Mouse (Mus musculus): ENCODE data around the gene Klk1b9. TPM values are rescaled to one million over a fixed set of nuclear protein-coding genes. Genes with fewer than 3 reads are reported as not detected.

The Klk1b9 gene
- total RNA-seq, 2 experiments from 2014 or later = not detected

Other genes starting within 250 kb of the Klk1b9 start
- gene Klk12, start 207.2 kb upstream of the Klk1b9 start, total RNA-seq (2015; ENCODE audit: low replicate concordance) = not detected in 2 replicates
- gene Klk12, start 207.2 kb upstream of the Klk1b9 start, total RNA-seq (2017; ENCODE audit: low replicate concordance) = not detected in 2 replicates
- gene Klk11, start 201.5 kb upstream of the Klk1b9 start, total RNA-seq (2015; ENCODE audit: low replicate concordance) = not detected in 2 replicates
- gene Klk11, start 201.5 kb upstream of the Klk1b9 start, total RNA-seq (2017; ENCODE audit: low replicate concordance) = not detected in 2 replicates
- gene Klk10, start 195.0 kb upstream of the Klk1b9 start, total RNA-seq (2015; ENCODE audit: low replicate concordance) = not detected in 2 replicates
- not detected in 2 replicates for gene Klk10, start 195.0 kb upstream of the Klk1b9 start, total RNA-seq (2017; ENCODE audit: low replicate concordance)
- not detected in 2 replicates for gene Klk9, start 184.2 kb upstream of the Klk1b9 start, total RNA-seq (2015; ENCODE audit: low replicate concordance)
- not detected in 2 replicates for gene Klk9, start 184.2 kb upstream of the Klk1b9 start, total RNA-seq (2017; ENCODE audit: low replicate concordance)
- gene Klk8, start 178.5 kb upstream of the Klk1b9 start, total RNA-seq (2015; ENCODE audit: low replicate concordance) = not detected in 2 replicates
- not detected in 2 replicates for gene Klk8, start 178.5 kb upstream of the Klk1b9 start, total RNA-seq (2017; ENCODE audit: low replicate concordance)
- not detected in 2 replicates for gene Klk7, start 164.8 kb upstream of the Klk1b9 start, total RNA-seq (2015; ENCODE audit: low replicate concordance)
- gene Klk7, start 164.8 kb upstream of the Klk1b9 start, total RNA-seq (2017; ENCODE audit: low replicate concordance) = not detected in 2 replicates
- not detected in 2 replicates for gene Klk6, start 151.6 kb upstream of the Klk1b9 start, total RNA-seq (2015; ENCODE audit: low replicate concordance)
- gene Klk6, start 151.6 kb upstream of the Klk1b9 start, total RNA-seq (2017; ENCODE audit: low replicate concordance) = not detected in 2 replicates
- gene Klk5, start 134.1 kb upstream of the Klk1b9 start, total RNA-seq (2015; ENCODE audit: low replicate concordance) = not detected in 2 replicates
- not detected in 2 replicates for gene Klk5, start 134.1 kb upstream of the Klk1b9 start, total RNA-seq (2017; ENCODE audit: low replicate concordance)
- not detected in 2 replicates for gene Klk4, start 94.9 kb upstream of the Klk1b9 start, total RNA-seq (2015; ENCODE audit: low replicate concordance)
- gene Klk4, start 94.9 kb upstream of the Klk1b9 start, total RNA-seq (2017; ENCODE audit: low replicate concordance) = not detected in 2 replicates
- not detected in 2 replicates for gene Klk15, start 42.3 kb upstream of the Klk1b9 start, total RNA-seq (2015; ENCODE audit: low replicate concordance)
- not detected in 2 replicates for gene Klk15, start 42.3 kb upstream of the Klk1b9 start, total RNA-seq (2017; ENCODE audit: low replicate concordance)
- gene Klk1b8, start 25.4 kb upstream of the Klk1b9 start, total RNA-seq (2015; ENCODE audit: low replicate concordance) = not detected in 2 replicates
- not detected in 2 replicates for gene Klk1b8, start 25.4 kb upstream of the Klk1b9 start, total RNA-seq (2017; ENCODE audit: low replicate concordance)
- not detected in 2 replicates for gene Klk1b1, start 9.3 kb upstream of the Klk1b9 start, total RNA-seq (2015; ENCODE audit: low replicate concordance)
- gene Klk1b1, start 9.3 kb upstream of the Klk1b9 start, total RNA-seq (2017; ENCODE audit: low replicate concordance) = not detected in 2 replicates
- gene Klk1b11, start 19.8 kb downstream of the Klk1b9 start, total RNA-seq (2015; ENCODE audit: low replicate concordance) = not detected in 2 replicates
- not detected in 2 replicates for gene Klk1b11, start 19.8 kb downstream of the Klk1b9 start, total RNA-seq (2017; ENCODE audit: low replicate concordance)
- gene Klk1b26, start 36.1 kb downstream of the Klk1b9 start, total RNA-seq (2015; ENCODE audit: low replicate concordance) = not detected in 2 replicates
- gene Klk1b26, start 36.1 kb downstream of the Klk1b9 start, total RNA-seq (2017; ENCODE audit: low replicate concordance) = not detected in 2 replicates
- not detected in 2 replicates for gene Klk1b27, start 76.2 kb downstream of the Klk1b9 start, total RNA-seq (2015; ENCODE audit: low replicate concordance)
- gene Klk1b27, start 76.2 kb downstream of the Klk1b9 start, total RNA-seq (2017; ENCODE audit: low replicate concordance) = not detected in 2 replicates
- not detected in 2 replicates for gene Klk1b21, start 126.3 kb downstream of the Klk1b9 start, total RNA-seq (2015; ENCODE audit: low replicate concordance)
- not detected in 2 replicates for gene Klk1b21, start 126.3 kb downstream of the Klk1b9 start, total RNA-seq (2017; ENCODE audit: low replicate concordance)
- not detected in 2 replicates for gene Klk1b22, start 136.6 kb downstream of the Klk1b9 start, total RNA-seq (2015; ENCODE audit: low replicate concordance)
- gene Klk1b22, start 136.6 kb downstream of the Klk1b9 start, total RNA-seq (2017; ENCODE audit: low replicate concordance) = not detected in 2 replicates
- gene Klk1b16, start 160.7 kb downstream of the Klk1b9 start, total RNA-seq (2015; ENCODE audit: low replicate concordance) = not detected in 2 replicates
- not detected in 2 replicates for gene Klk1b16, start 160.7 kb downstream of the Klk1b9 start, total RNA-seq (2017; ENCODE audit: low replicate concordance)
- not detected in 2 replicates for gene Klk1b24, start 212.2 kb downstream of the Klk1b9 start, total RNA-seq (2015; ENCODE audit: low replicate concordance)
- gene Klk1b24, start 212.2 kb downstream of the Klk1b9 start, total RNA-seq (2017; ENCODE audit: low replicate concordance) = not detected in 2 replicates
- not detected in 2 replicates for gene Klk1b3, start 222.1 kb downstream of the Klk1b9 start, total RNA-seq (2015; ENCODE audit: low replicate concordance)
- gene Klk1b3, start 222.1 kb downstream of the Klk1b9 start, total RNA-seq (2017; ENCODE audit: low replicate concordance) = not detected in 2 replicates
- not detected in 2 replicates for gene Klk1b4, start 231.4 kb downstream of the Klk1b9 start, total RNA-seq (2015; ENCODE audit: low replicate concordance)
- not detected in 2 replicates for gene Klk1b4, start 231.4 kb downstream of the Klk1b9 start, total RNA-seq (2017; ENCODE audit: low replicate concordance)
- gene Klk1b5, start 239.9 kb downstream of the Klk1b9 start, total RNA-seq (2015; ENCODE audit: low replicate concordance) = not detected in 2 replicates
- gene Klk1b5, start 239.9 kb downstream of the Klk1b9 start, total RNA-seq (2017; ENCODE audit: low replicate concordance) = not detected in 2 replicates
- gene Klk1, start 249.3 kb downstream of the Klk1b9 start, total RNA-seq (2015; ENCODE audit: low replicate concordance) = not detected in 2 replicates
- not detected in 2 replicates for gene Klk1, start 249.3 kb downstream of the Klk1b9 start, total RNA-seq (2017; ENCODE audit: low replicate concordance)

Measured in erythroid progenitor cell, adult 5-6 weeks (primary cell).